Mouse (Mus musculus) thymus, adult 2 months (tissue): ENCODE results near the gene Hmmr.

Experiments used
- CTCF ChIP-seq: fragments of 200-500 bp; IDR thresholded peaks from 2 replicates; pipeline ENCODE4 v1.5.1; 2012; ENCODE audit warnings: mild to moderate bottlenecking, control low read depth, low read length, moderate library complexity, borderline replicate concordance; ENCODE audit not compliant: control insufficient read depth, poor library complexity, insufficient read depth; ENCODE audit errors: extremely low read depth
- POLR2A ChIP-seq: fragments of 200-500 bp; IDR thresholded peaks from 2 replicates; pipeline ENCODE4 v1.6.1; 2012; ENCODE audit warnings: mild to moderate bottlenecking, low read length, control low read depth, moderate library complexity; ENCODE audit not compliant: control insufficient read depth, poor library complexity, insufficient read depth; ENCODE audit errors: extremely low read depth

DNA sequence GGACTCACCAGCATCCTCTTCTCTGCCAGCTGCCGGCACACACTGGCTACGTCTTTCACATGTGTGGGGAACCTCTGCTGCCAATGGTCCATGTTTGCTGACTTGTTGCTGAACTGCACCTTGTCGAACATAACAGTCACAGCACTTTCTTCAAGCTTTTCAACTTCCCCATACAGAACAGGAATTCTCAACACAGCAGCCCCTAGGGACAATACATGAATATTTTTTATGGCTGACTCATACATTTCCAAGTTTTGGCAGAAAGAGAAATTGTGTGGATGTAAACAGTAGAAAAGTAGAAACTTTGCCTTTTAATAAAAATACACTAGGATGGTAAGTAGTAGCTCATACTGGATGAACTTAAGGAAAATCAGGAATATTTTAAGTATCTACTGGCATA lies 50.8 kb downstream of the Hmmr start:
- TF ChIP-seq POLR2A (no peak), CTCF (no peak)
